Mouse (Mus musculus): ENCODE data around the gene Olfr204. TPM values are rescaled to one million over a fixed set of nuclear protein-coding genes. Genes with fewer than 3 reads are reported as not detected.
"Not testable (repeated sequence)": the region's sequence is repeated elsewhere in the genome, so short reads cannot be mapped to it uniquely, and the experiment has no call there.

Gene Olfr204
- polyA plus RNA-seq, 2 experiments, result not detected

- 63% methylated on average over 2 of the region's 2 CpGs for WGBS (ENCODE audit: insufficient replicate concordance)
- DNase-seq (ENCODE audit: low read depth in 3 of 3, low spot score in 3 of 3), result no peak
- Histone ChIP-seq H3K4me3 (ENCODE audit: insufficient read depth in 1 of 2, low read depth in 2 of 2, low read length in 2 of 2) (no peak within 1 kb of the TSS), H3K27me3 (ENCODE audit: control insufficient read depth, insufficient read depth, low read length) (no peaks in the 10 kb centered on the region), H3K9me3 (ENCODE audit: control insufficient read depth, low read length) (no peaks in the 10 kb centered on the region), H3K9ac (replicated peaks) (no peak within 1 kb of the TSS), H3K4me1 (replicated peaks; ENCODE audit: control insufficient read depth in 2 of 2, insufficient read depth in 2 of 2, low read length in 1 of 2) (no peaks in the 10 kb centered on the region), H3K27ac (no peak within 1 kb of the TSS), H3K36me3 (replicated peaks; ENCODE audit: control insufficient read depth, insufficient read depth, low read depth) (no peaks in the 10 kb centered on the region), H3K4me2 (ENCODE audit: low read depth) (no peak within 1 kb of the TSS)
- no peak for TF ChIP-seq CTCF (IDR thresholded peaks at IDR 0.05; ENCODE audit: low read depth)
- TF ChIP-seq EP300 (IDR thresholded peaks at IDR 0.05; ENCODE audit: low read depth), result no peak
- no peak for ATAC-seq (ENCODE audit: insufficient read depth)
These were observed 19.5 kb downstream of the Olfr204 start, which contains the start of gene Olfr203 for GRCm38 (mm10) chr16:59298581-59298980. Gene Olfr203 (plus strand): TSS chr16:59298881.

- not testable (repeated sequence) for DNase-seq (ENCODE audit: low read depth in 3 of 3, low spot score in 3 of 3); H3K9ac ChIP-seq (replicated peaks); H3K9me3 ChIP-seq (ENCODE audit: control insufficient read depth, low read length); H3K4me1 ChIP-seq (replicated peaks; ENCODE audit: control insufficient read depth in 2 of 2, insufficient read depth in 2 of 2, low read length in 1 of 2); H3K36me3 ChIP-seq (replicated peaks; ENCODE audit: control insufficient read depth, insufficient read depth, low read depth); ATAC-seq (ENCODE audit: insufficient read depth); H3K27ac ChIP-seq; H3K4me3 ChIP-seq (ENCODE audit: insufficient read depth in 1 of 2, low read depth in 2 of 2, low read length in 2 of 2); H3K4me2 ChIP-seq (ENCODE audit: low read depth); H3K27me3 ChIP-seq (ENCODE audit: control insufficient read depth, insufficient read depth, low read length)
- 44% methylated on average over 9 of the region's 9 CpGs for WGBS (ENCODE audit: insufficient replicate concordance)
These were observed 30.5 kb downstream of the Olfr204 start for GRCm38 (mm10) chr16:59287576-59287975.

GRCm38 (mm10) chr16:59286693-59287092 is 31.4 kb downstream of the Olfr204 start, which contains the start of gene Olfr202:
Gene Olfr202 (minus strand): TSS chr16:59286793.
- no peak for ATAC-seq (ENCODE audit: insufficient read depth)
- Histone ChIP-seq H3K9ac (replicated peaks) (no peak within 1 kb of the TSS), H3K4me3 (ENCODE audit: insufficient read depth in 1 of 2, low read depth in 2 of 2, low read length in 2 of 2) (no peak within 1 kb of the TSS), H3K4me1 (replicated peaks; ENCODE audit: control insufficient read depth in 2 of 2, insufficient read depth in 2 of 2, low read length in 1 of 2) (no peaks in the 10 kb centered on the region), H3K4me2 (ENCODE audit: low read depth) (no peak within 1 kb of the TSS), H3K27me3 (ENCODE audit: control insufficient read depth, insufficient read depth, low read length) (no peaks in the 10 kb centered on the region), H3K36me3 (replicated peaks; ENCODE audit: control insufficient read depth, insufficient read depth, low read depth) (no peaks in the 10 kb centered on the region), H3K9me3 (ENCODE audit: control insufficient read depth, low read length) (no peaks in the 10 kb centered on the region), H3K27ac (no peak within 1 kb of the TSS)
- no peak for DNase-seq (ENCODE audit: low read depth in 3 of 3, low spot score in 3 of 3)
- WGBS (ENCODE audit: insufficient replicate concordance), result 50% methylated on average over 1 of the region's 1 CpGs
- TF ChIP-seq EP300 (IDR thresholded peaks at IDR 0.05; ENCODE audit: low read depth) (no peak), CTCF (IDR thresholded peaks at IDR 0.05; ENCODE audit: low read depth) (no peak)

- DNase-seq (ENCODE audit: low read depth in 3 of 3, low spot score in 3 of 3) (no peak), ATAC-seq (ENCODE audit: insufficient read depth) (no peak)
- no peaks in the 10 kb centered on the region for H3K27me3 ChIP-seq (ENCODE audit: control insufficient read depth, insufficient read depth, low read length)
- no peak overlapping the region for H3K27ac ChIP-seq
- WGBS (ENCODE audit: insufficient replicate concordance), result 52% methylated on average over 1 of the region's 1 CpGs
- no peak overlapping the region for H3K9ac ChIP-seq (replicated peaks)
- no peak overlapping the region for H3K4me3 ChIP-seq (ENCODE audit: insufficient read depth in 1 of 2, low read depth in 2 of 2, low read length in 2 of 2)
- no peaks in the 10 kb centered on the region for H3K36me3 ChIP-seq (replicated peaks; ENCODE audit: control insufficient read depth, insufficient read depth, low read depth)
- H3K4me1 ChIP-seq (replicated peaks; ENCODE audit: control insufficient read depth in 2 of 2, insufficient read depth in 2 of 2, low read length in 1 of 2), result no peaks in the 10 kb centered on the region
- H3K9me3 ChIP-seq (ENCODE audit: control insufficient read depth, low read length), result no peaks in the 10 kb centered on the region
- H3K4me2 ChIP-seq (ENCODE audit: low read depth), result no peak overlapping the region
- no peak for TF ChIP-seq CTCF (IDR thresholded peaks at IDR 0.05; ENCODE audit: low read depth)
- TF ChIP-seq EP300 (IDR thresholded peaks at IDR 0.05; ENCODE audit: low read depth), result no peak
These were observed 34.6 kb downstream of the Olfr204 start for GRCm38 (mm10) chr16:59283476-59283875.

- no peak overlapping the region for H3K4me2 ChIP-seq (ENCODE audit: low read depth)
- no peaks in the 10 kb centered on the region for H3K9me3 ChIP-seq (ENCODE audit: control insufficient read depth, low read length)
- H3K27me3 ChIP-seq (ENCODE audit: control insufficient read depth, insufficient read depth, low read length), result no peaks in the 10 kb centered on the region
- H3K4me3 ChIP-seq (ENCODE audit: insufficient read depth in 1 of 2, low read depth in 2 of 2, low read length in 2 of 2), result no peak overlapping the region
- TF ChIP-seq EP300 (IDR thresholded peaks at IDR 0.05; ENCODE audit: low read depth), result no peak
- no peak for TF ChIP-seq CTCF (IDR thresholded peaks at IDR 0.05; ENCODE audit: low read depth)
- ATAC-seq (ENCODE audit: insufficient read depth) (peak; percentile 94), DNase-seq (ENCODE audit: low read depth in 3 of 3, low spot score in 3 of 3) (peak; percentile 16 to 34 (median 22))
- 38% methylated on average over 3 of the region's 3 CpGs for WGBS (ENCODE audit: insufficient replicate concordance)
- H3K27ac ChIP-seq, result no peak overlapping the region
- H3K9ac ChIP-seq (replicated peaks), result no peak overlapping the region
- H3K36me3 ChIP-seq (replicated peaks; ENCODE audit: control insufficient read depth, insufficient read depth, low read depth), result no peaks in the 10 kb centered on the region
- no peaks in the 10 kb centered on the region for H3K4me1 ChIP-seq (replicated peaks; ENCODE audit: control insufficient read depth in 2 of 2, insufficient read depth in 2 of 2, low read length in 1 of 2)
These were observed 37.5 kb downstream of the Olfr204 start for GRCm38 (mm10) chr16:59280542-59280941.

GRCm38 (mm10) chr16:59272532-59272931 is 45.5 kb downstream of the Olfr204 start, which contains the start of gene Olfr201:
Gene Olfr201 (minus strand): TSS chr16:59272632.
- not testable (repeated sequence) for H3K27ac ChIP-seq; H3K27me3 ChIP-seq (ENCODE audit: control insufficient read depth, insufficient read depth, low read length); H3K4me3 ChIP-seq (ENCODE audit: insufficient read depth in 1 of 2, low read depth in 2 of 2, low read length in 2 of 2); H3K36me3 ChIP-seq (replicated peaks; ENCODE audit: control insufficient read depth, insufficient read depth, low read depth); H3K9me3 ChIP-seq (ENCODE audit: control insufficient read depth, low read length); H3K4me2 ChIP-seq (ENCODE audit: low read depth); H3K9ac ChIP-seq (replicated peaks); ATAC-seq (ENCODE audit: insufficient read depth); DNase-seq (ENCODE audit: low read depth in 3 of 3, low spot score in 3 of 3); H3K4me1 ChIP-seq (replicated peaks; ENCODE audit: control insufficient read depth in 2 of 2, insufficient read depth in 2 of 2, low read length in 1 of 2)
- WGBS (ENCODE audit: insufficient replicate concordance), result 60% methylated on average over 4 of the region's 4 CpGs

GRCm38 (mm10) chr16:59269097-59269496 is 49.0 kb downstream of the Olfr204 start:
- not testable (repeated sequence) for H3K9me3 ChIP-seq (ENCODE audit: control insufficient read depth, low read length); H3K36me3 ChIP-seq (replicated peaks; ENCODE audit: control insufficient read depth, insufficient read depth, low read depth); H3K4me2 ChIP-seq (ENCODE audit: low read depth); H3K4me1 ChIP-seq (replicated peaks; ENCODE audit: control insufficient read depth in 2 of 2, insufficient read depth in 2 of 2, low read length in 1 of 2); H3K9ac ChIP-seq (replicated peaks); DNase-seq (ENCODE audit: low read depth in 3 of 3, low spot score in 3 of 3); H3K4me3 ChIP-seq (ENCODE audit: insufficient read depth in 1 of 2, low read depth in 2 of 2, low read length in 2 of 2); H3K27me3 ChIP-seq (ENCODE audit: control insufficient read depth, insufficient read depth, low read length); ATAC-seq (ENCODE audit: insufficient read depth); H3K27ac ChIP-seq
- 34% methylated on average over 4 of the region's 4 CpGs for WGBS (ENCODE audit: insufficient replicate concordance)

All from liver, embryonic 14.5 days (tissue).